Mouse (Mus musculus) liver, adult 2 months (tissue): Measurements from ENCODE around the gene Scaf1. TPM values are rescaled to one million over a fixed set of nuclear protein-coding genes. Genes with fewer than 3 reads are reported as not detected.

Experiments used
- DNase-seq: peaks from one replicate; pipeline ENCODE4 v3.0.0-alpha.2; 2011; ENCODE audit warnings: low read depth, low spot score; ENCODE audit errors: extremely low read depth
- H3K27ac ChIP-seq: fragments of 200-500 bp; replicated peaks from 2 replicates; pipeline ENCODE4 v1.5.1; 2012; ENCODE audit warnings: low read depth, mild to moderate bottlenecking, control low read depth, inconsistent platforms, low read length; ENCODE audit not compliant: insufficient read depth
- H3K27me3 ChIP-seq: fragments of 200-500 bp; 2 replicates; pipeline ENCODE4 v1.6.1; 2012; ENCODE audit warnings: mild to moderate bottlenecking, moderate library complexity, low read length, inconsistent platforms; ENCODE audit not compliant: control insufficient read depth, insufficient read depth
- H3K36me3 ChIP-seq: fragments of 200-500 bp; 2 replicates; pipeline ENCODE4 v1.6.1; 2012; ENCODE audit warnings: low read length, inconsistent platforms; ENCODE audit not compliant: control insufficient read depth, insufficient read depth
- H3K4me1 ChIP-seq: fragments of 200-500 bp; 2 replicates; pipeline ENCODE4 v1.6.1; 2011; ENCODE audit warnings: low read length; ENCODE audit not compliant: control insufficient read depth, insufficient read depth
- H3K4me3 ChIP-seq: fragments of 200-500 bp; 2 replicates; pipeline ENCODE4 v1.5.1; 2011; ENCODE audit warnings: low read depth, mild to moderate bottlenecking, control low read depth, low read length, moderate library complexity; ENCODE audit not compliant: insufficient read depth
- H3K79me2 ChIP-seq: fragments of 200-500 bp; 2 replicates; pipeline ENCODE4 v1.6.1; 2012; ENCODE audit warnings: inconsistent platforms, mild to moderate bottlenecking, low read length, moderate library complexity; ENCODE audit not compliant: control insufficient read depth, insufficient read depth
- H3K9ac ChIP-seq: fragments of 200-500 bp; 2 replicates; pipeline ENCODE4 v1.6.1; 2012; ENCODE audit warnings: low read depth, mild to moderate bottlenecking, control low read depth, inconsistent platforms, low read length
- CTCF ChIP-seq: fragments of 200-500 bp; IDR thresholded peaks from 2 replicates; pipeline ENCODE4 v1.5.1; 2011; ENCODE audit warnings: low read depth, low read length, control low read depth
- POLR2A ChIP-seq: fragments of 200-500 bp; IDR thresholded peaks from 2 replicates; pipeline ENCODE4 v1.6.1; 2011; ENCODE audit warnings: low read length, control low read depth; ENCODE audit not compliant: insufficient read depth; ENCODE audit errors: extremely low read depth
- WGBS: fragments of 180-500 bp; shearing (Covaris S2); methylation state at CpG from one replicate; pipeline ENCODE4 v1.1.7; 2018; 5-methylcytosine and 5-hydroxymethylcytosine counted together
- polyA plus RNA-seq: library from polyadenylated mRNA; depleted of rRNA; stranded (reverse); fragments of >200 nt; gene quantifications from 2 replicates; pipeline ENCODE4 v1.2.3, GENCODE M21; 2012; rRNA removed
- total RNA-seq: library from RNA; depleted of rRNA; stranded (reverse); fragments of >200 nt; gene quantifications from 2 replicates; pipeline ENCODE4 v1.2.3, GENCODE M21; 2014; rRNA removed

The Scaf1 gene
- total and polyA plus RNA-seq, 2 experiments: 4.4 to 31.8 TPM

GRCm38 (mm10) chr7:44953561-44953960, 62.6 kb downstream of the Scaf1 start:
- TF ChIP-seq CTCF (no peak), POLR2A (no peak)
- Histone ChIP-seq H3K27me3 (no peaks in the 10 kb centered on the region), H3K9ac (no peak overlapping the region), H3K36me3 (no peaks in the 10 kb centered on the region), H3K27ac (no peak overlapping the region), H3K79me2 (no peaks in the 10 kb centered on the region), H3K4me3 (no peak overlapping the region), H3K4me1 (no peaks in the 10 kb centered on the region)
- no peak for DNase-seq
- 82% methylated on average over 14 of the region's 14 CpGs for WGBS

Other genes with a start within 250 kb of the Scaf1 start
Only the 30 nearest of the 35 such genes appear.
- gene Akt1s1, start 167.4 kb downstream of the Scaf1 start, total RNA-seq: 23.9 and 35.4 TPM in 2 replicates
- 93.9 and 106 TPM in 2 replicates for gene Akt1s1, start 167.4 kb downstream of the Scaf1 start, polyA plus RNA-seq
- gene Tbc1d17, start 167.3 kb downstream of the Scaf1 start, total RNA-seq: 20.2 and 31.5 TPM in 2 replicates
- 81.1 and 91.6 TPM in 2 replicates for gene Tbc1d17, start 167.3 kb downstream of the Scaf1 start, polyA plus RNA-seq
- 20.8 and 24.0 TPM in 2 replicates for gene Pnkp, start 159.2 kb downstream of the Scaf1 start, total RNA-seq
- gene Pnkp, start 159.2 kb downstream of the Scaf1 start, polyA plus RNA-seq: 42.5 and 45.7 TPM in 2 replicates
- 17.0 and 32.8 TPM in 2 replicates for gene Ptov1, start 146.6 kb downstream of the Scaf1 start, total RNA-seq
- gene Ptov1, start 146.6 kb downstream of the Scaf1 start, polyA plus RNA-seq: 76.1 and 91.6 TPM in 2 replicates
- 11.6 and 16.6 TPM in 2 replicates for gene Med25, start 123.7 kb downstream of the Scaf1 start, total RNA-seq
- 114 TPM in 2 replicates for gene Med25, start 123.7 kb downstream of the Scaf1 start, polyA plus RNA-seq
- 5.7 and 6.8 TPM in 2 replicates for gene Fuz, start 120.3 kb downstream of the Scaf1 start, total RNA-seq
- gene Fuz, start 120.3 kb downstream of the Scaf1 start, polyA plus RNA-seq: 16.6 and 25.1 TPM in 2 replicates
- gene Ap2a1, start 86.9 kb downstream of the Scaf1 start, total RNA-seq: 14.5 and 18.3 TPM in 2 replicates
- gene Ap2a1, start 86.9 kb downstream of the Scaf1 start, polyA plus RNA-seq: 32.8 and 38.2 TPM in 2 replicates
- gene Tsks, start 73.2 kb downstream of the Scaf1 start, total RNA-seq: not detected in 2 replicates
- gene Tsks, start 73.2 kb downstream of the Scaf1 start, polyA plus RNA-seq: 0.20 and 0.51 TPM in 2 replicates
- gene Cpt1c, start 41.5 kb downstream of the Scaf1 start, total RNA-seq: 0.09 and 0.34 TPM in 2 replicates
- 0.71 and 0.91 TPM in 2 replicates for gene Cpt1c, start 41.5 kb downstream of the Scaf1 start, polyA plus RNA-seq
- 15.9 and 23.0 TPM in 2 replicates for gene Prmt1, start 29.8 kb downstream of the Scaf1 start, total RNA-seq
- 26.0 and 36.1 TPM in 2 replicates for gene Prmt1, start 29.8 kb downstream of the Scaf1 start, polyA plus RNA-seq
- 58.5 and 59.0 TPM in 2 replicates for gene Irf3, start 18.7 kb downstream of the Scaf1 start, total RNA-seq
- gene Irf3, start 18.7 kb downstream of the Scaf1 start, polyA plus RNA-seq: 82.0 and 101 TPM in 2 replicates
- 4.2 and 5.6 TPM in 2 replicates for gene Bcl2l12, start 17.7 kb downstream of the Scaf1 start, total RNA-seq
- 13.3 and 14.5 TPM in 2 replicates for gene Bcl2l12, start 17.7 kb downstream of the Scaf1 start, polyA plus RNA-seq
- gene Rras, start 1.6 kb upstream of the Scaf1 start, total RNA-seq: 8.9 and 13.9 TPM in 2 replicates
- gene Rras, start 1.6 kb upstream of the Scaf1 start, polyA plus RNA-seq: 53.4 and 54.9 TPM in 2 replicates
- 1.2 and 1.7 TPM in 2 replicates for gene Prr12, start 36.5 kb upstream of the Scaf1 start, total RNA-seq
- gene Prr12, start 36.5 kb upstream of the Scaf1 start, polyA plus RNA-seq: 2.7 and 3.7 TPM in 2 replicates
- 20.1 and 22.8 TPM in 2 replicates for gene Nosip, start 46.1 kb upstream of the Scaf1 start, total RNA-seq
- gene Nosip, start 46.1 kb upstream of the Scaf1 start, polyA plus RNA-seq: 31.4 and 35.8 TPM in 2 replicates
- 26.1 and 32.8 TPM in 2 replicates for gene Prrg2, start 46.3 kb upstream of the Scaf1 start, total RNA-seq
- 74.1 and 83.8 TPM in 2 replicates for gene Prrg2, start 46.3 kb upstream of the Scaf1 start, polyA plus RNA-seq
- 6.7 and 8.8 TPM in 2 replicates for gene Rcn3, start 75.9 kb upstream of the Scaf1 start, total RNA-seq
- 14.9 and 16.3 TPM in 2 replicates for gene Rcn3, start 75.9 kb upstream of the Scaf1 start, polyA plus RNA-seq
- gene Fcgrt, start 87.5 kb upstream of the Scaf1 start, total RNA-seq: 163 and 188 TPM in 2 replicates
- 170 and 193 TPM in 2 replicates for gene Fcgrt, start 87.5 kb upstream of the Scaf1 start, polyA plus RNA-seq
- gene Rps11, start 108.1 kb upstream of the Scaf1 start, total RNA-seq: 355 and 400 TPM in 2 replicates
- 95.1 and 111 TPM in 2 replicates for gene Rps11, start 108.1 kb upstream of the Scaf1 start, polyA plus RNA-seq
- 1,440 and 1,681 TPM in 2 replicates for gene Rpl13a, start 112.4 kb upstream of the Scaf1 start, total RNA-seq
- 488 and 544 TPM in 2 replicates for gene Rpl13a, start 112.4 kb upstream of the Scaf1 start, polyA plus RNA-seq
- 0.13 TPM in 1 of 2 replicates, not detected in the other for gene Gm45713, start 119.9 kb upstream of the Scaf1 start, total RNA-seq
- gene Gm45713, start 119.9 kb upstream of the Scaf1 start, polyA plus RNA-seq: 0.98 TPM in 1 of 2 replicates, not detected in the other
- 3.2 and 5.4 TPM in 2 replicates for gene Flt3l, start 120.1 kb upstream of the Scaf1 start, total RNA-seq
- gene Flt3l, start 120.1 kb upstream of the Scaf1 start, polyA plus RNA-seq: 20.8 and 30.8 TPM in 2 replicates
- 48.0 and 59.1 TPM in 2 replicates for gene Pih1d1, start 137.9 kb upstream of the Scaf1 start, total RNA-seq
- 62.1 and 66.4 TPM in 2 replicates for gene Pih1d1, start 137.9 kb upstream of the Scaf1 start, polyA plus RNA-seq
- gene Aldh16a1, start 138.2 kb upstream of the Scaf1 start, total RNA-seq: 33.3 and 47.6 TPM in 2 replicates
- 116 and 162 TPM in 2 replicates for gene Aldh16a1, start 138.2 kb upstream of the Scaf1 start, polyA plus RNA-seq
- 0.07 TPM in 1 of 2 replicates, not detected in the other for gene Slc17a7, start 147.6 kb upstream of the Scaf1 start, total RNA-seq
- not detected in 2 replicates for gene Slc17a7, start 147.6 kb upstream of the Scaf1 start, polyA plus RNA-seq
- gene Gfy, start 163.2 kb upstream of the Scaf1 start, total RNA-seq: not detected in 2 replicates
- not detected in 2 replicates for gene Gfy, start 163.2 kb upstream of the Scaf1 start, polyA plus RNA-seq
- gene Pth2, start 164.6 kb upstream of the Scaf1 start, total RNA-seq: not detected in 2 replicates
- not detected in 2 replicates for gene Pth2, start 164.6 kb upstream of the Scaf1 start, polyA plus RNA-seq
- not detected in 2 replicates for gene Ccdc155, start 188.5 kb upstream of the Scaf1 start, total RNA-seq
- not detected in 2 replicates for gene Ccdc155, start 188.5 kb upstream of the Scaf1 start, polyA plus RNA-seq
- gene Dkkl1, start 195.8 kb upstream of the Scaf1 start, total RNA-seq: not detected in 2 replicates
- gene Dkkl1, start 195.8 kb upstream of the Scaf1 start, polyA plus RNA-seq: 0.21 TPM in 1 of 2 replicates, not detected in the other
- gene Tead2, start 199.4 kb upstream of the Scaf1 start, total RNA-seq: 1.2 and 1.5 TPM in 2 replicates
- 0.97 and 2.9 TPM in 2 replicates for gene Tead2, start 199.4 kb upstream of the Scaf1 start, polyA plus RNA-seq